Mouse (Mus musculus): Measurements from ENCODE around the gene Olfr1242.

Olfr1242 gene

DNA sequence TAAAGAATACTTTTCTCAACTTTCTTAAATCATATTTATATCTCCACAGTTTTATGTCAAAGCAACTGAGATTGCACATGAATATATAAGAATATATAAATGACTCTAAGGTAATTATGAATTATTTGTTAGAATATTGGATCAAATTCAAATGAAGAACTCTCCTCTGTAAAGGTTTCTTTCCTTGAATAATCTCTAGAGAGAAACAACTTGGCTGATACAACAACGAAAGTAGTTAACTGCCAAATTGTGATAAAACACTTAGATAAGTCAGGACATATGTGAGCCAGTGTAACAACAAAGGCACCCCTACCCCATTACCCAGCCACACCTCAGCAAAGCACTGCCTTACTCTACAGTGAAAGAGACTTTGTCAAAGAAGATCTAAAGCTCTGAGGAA is at the start of gene Olfr1242:
Olfr1242 (minus strand) TSS at position 101 of the 400 bp plus-strand sequence.
- DNase-seq, result no peak

DNA sequence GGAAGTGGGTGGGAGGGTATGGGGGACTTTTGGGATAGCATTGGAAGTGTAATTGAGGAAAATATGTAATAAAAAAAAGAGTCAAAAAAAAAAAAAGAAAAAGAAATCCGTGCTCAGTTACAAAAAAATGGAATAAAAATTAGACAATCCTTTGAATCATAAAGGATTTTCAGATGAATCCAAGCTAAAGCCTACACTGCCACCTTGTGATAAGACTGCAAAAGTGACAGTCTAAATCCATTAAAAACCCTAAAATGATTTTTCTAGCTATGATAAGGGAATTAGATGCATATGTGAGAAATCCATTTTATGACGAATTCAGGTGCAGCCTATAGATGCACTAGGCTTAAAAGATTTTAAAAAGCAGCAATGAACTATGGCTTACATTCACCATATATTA is 46.4 kb upstream of the Olfr1242 start:
- DNase-seq, result no peak

- no peak for DNase-seq
Measured at GRCm38 (mm10) chr2:89539923-89540322, 41.8 kb upstream of the Olfr1242 start.

DNA sequence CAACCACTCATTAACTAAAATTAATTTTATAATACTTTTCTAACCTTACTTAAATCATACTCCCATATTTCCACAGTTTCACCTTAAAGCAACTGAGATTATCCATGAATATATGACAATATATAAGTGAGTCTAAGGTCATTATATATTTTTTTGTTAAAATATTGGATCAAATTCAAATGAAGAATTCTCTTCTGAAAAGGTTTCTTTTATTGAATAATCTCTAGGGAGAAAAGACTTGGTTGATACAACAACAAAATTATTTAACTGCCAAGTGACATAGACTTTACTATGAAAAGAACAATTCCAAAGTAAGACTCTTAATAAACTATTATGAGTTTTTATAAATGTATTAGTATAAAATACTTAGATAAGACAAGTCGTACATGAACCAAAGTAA is 33.3 kb upstream of the Olfr1242 start, which contains the start of gene Olfr1243:
Olfr1243 (minus strand) TSS at position 101 of the 400 bp plus-strand sequence.
- no peak for DNase-seq

DNA sequence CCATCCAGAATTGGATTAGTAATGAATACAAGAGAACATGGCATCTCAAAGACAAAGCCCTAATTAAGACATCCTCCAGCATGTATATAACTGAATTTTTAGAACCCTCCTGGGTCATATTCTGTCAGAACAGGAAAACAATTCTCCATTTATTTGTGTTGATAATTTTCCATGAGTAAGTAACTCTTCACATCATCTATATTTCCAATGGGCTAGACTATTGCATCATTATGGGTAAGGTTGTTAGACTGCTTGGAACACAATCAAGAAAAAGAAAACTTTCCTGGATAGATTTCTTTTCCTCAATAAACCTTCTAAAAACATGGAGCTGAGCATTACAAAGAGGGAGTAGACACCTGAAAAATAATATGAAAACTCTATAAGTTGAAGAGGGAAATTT is 11.1 kb downstream of the Olfr1242 start, which contains the start of gene Olfr1241:
Olfr1241 (minus strand) TSS at position 101 of the 400 bp plus-strand sequence.
- DNase-seq, result no peak

DNA sequence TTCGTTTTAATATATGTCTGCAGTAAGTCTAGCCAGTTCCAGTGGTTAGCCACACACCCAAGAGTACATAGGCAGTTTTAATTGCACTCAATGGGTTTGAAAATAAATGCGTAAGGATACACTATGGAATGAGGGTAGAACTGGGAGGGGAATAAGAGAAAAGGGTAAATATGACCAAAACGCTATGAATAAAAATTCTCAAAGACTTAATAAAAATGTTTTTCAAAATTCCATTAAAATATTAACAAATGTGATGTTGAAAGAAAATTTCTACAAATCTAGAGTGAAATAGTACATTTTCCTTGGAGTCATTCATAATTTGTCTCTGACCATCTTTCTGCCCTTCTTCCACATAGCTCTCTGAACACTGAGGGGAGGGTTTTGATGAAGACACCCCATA is 55.2 kb downstream of the Olfr1242 start, which contains the start of gene Olfr1240:
Olfr1240 (minus strand) TSS at position 101 of the 400 bp plus-strand sequence.
- no peak for DNase-seq
